Comparison of ENCODE assay signal across 23 mouse cellular contexts in the genomic region with DNA sequence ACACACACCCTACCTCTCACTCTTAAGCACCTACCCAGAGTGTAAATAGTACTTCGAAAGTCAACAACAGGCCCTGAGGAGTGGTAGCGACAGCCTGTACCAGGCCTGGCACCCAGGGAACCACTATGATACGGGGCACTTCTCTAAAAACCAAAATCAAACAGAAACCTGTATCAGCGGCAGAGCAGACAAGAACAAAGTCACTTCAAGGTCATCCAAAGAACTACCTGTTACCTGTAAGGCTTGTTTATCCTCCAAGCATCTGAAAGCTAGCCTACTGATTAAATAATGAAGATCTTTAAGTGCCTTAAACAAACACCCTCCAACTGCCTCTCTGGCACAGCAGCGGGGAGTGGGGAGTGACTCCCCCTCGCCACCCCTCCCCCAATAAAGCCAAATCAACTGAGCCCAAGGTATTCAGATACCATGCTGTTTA.
DNase-seq lines count a peak whose midpoint lies in the region; ATAC-seq and TF ChIP-seq lines count a peak whose summit lies in the region.
"Had no signal": no experiment of that assay in that cellular context is flagged by ENCODE, and none has a peak within 500 bp of the region (broad histone marks: within the 10 kb centered on the region; RNA-seq: fewer than 3 reads in every experiment).

No protein-coding gene starts in this region.

- H3K9me3 ChIP-seq in limb, embryonic 15.5 days: no peaks in the 10 kb centered on the region
- H3K9me3 ChIP-seq in limb, embryonic 10.5 days (replicated peaks): no peaks in the 10 kb centered on the region
- no peaks in the 10 kb centered on the region for H3K9me3 ChIP-seq in lung, embryonic 15.5 days
- H3K9me3 ChIP-seq in stomach, postnatal 0 days (ENCODE audit: control insufficient read depth, low read length): no peaks in the 10 kb centered on the region
- H3K9me3 ChIP-seq: embryonic facial prominence, embryonic 12.5 days; hindbrain, embryonic 10.5 days; limb, embryonic 13.5 days had no signal

- no peaks in the 10 kb centered on the region for H3K27me3 ChIP-seq in limb, embryonic 15.5 days
- H3K27me3 ChIP-seq in limb, embryonic 10.5 days (ENCODE audit: low read depth, poor library complexity, severe bottlenecking): peaks cover 9% of the 10 kb centered on the region; the same call in 1 of the 2 replicates
- no peaks in the 10 kb centered on the region for H3K27me3 ChIP-seq in lung, embryonic 15.5 days
- H3K27me3 ChIP-seq in stomach, postnatal 0 days (ENCODE audit: control insufficient read depth, insufficient read depth, low read length): no peaks in the 10 kb centered on the region
- H3K27me3 ChIP-seq: CH12.LX; limb, embryonic 13.5 days had no signal

- no peak overlapping the region for H3K27ac ChIP-seq in limb, embryonic 15.5 days
- no peak overlapping the region for H3K27ac ChIP-seq in limb, embryonic 10.5 days
- peak overlapping the region; percentile 94 for H3K27ac ChIP-seq in lung, embryonic 15.5 days
- H3K27ac ChIP-seq in stomach, postnatal 0 days (replicated peaks): peak overlapping the region; percentile 70
- H3K27ac ChIP-seq: embryonic facial prominence, embryonic 12.5 days; liver, embryonic 14.5 days had no signal

- H3K9ac ChIP-seq in limb, embryonic 15.5 days: no peak overlapping the region
- no peak overlapping the region for H3K9ac ChIP-seq in lung, embryonic 15.5 days
- no peak overlapping the region for H3K9ac ChIP-seq in stomach, postnatal 0 days (ENCODE audit: low read length)
- H3K9ac ChIP-seq: embryonic facial prominence, embryonic 12.5 days; forebrain, postnatal 0 days; limb, embryonic 13.5 days; liver, embryonic 14.5 days had no signal

- peaks cover 33% of the 10 kb centered on the region for H3K4me1 ChIP-seq in limb, embryonic 15.5 days
- peaks cover 67% of the 10 kb centered on the region for H3K4me1 ChIP-seq in limb, embryonic 10.5 days
- H3K4me1 ChIP-seq in lung, embryonic 15.5 days: peaks cover 46% of the 10 kb centered on the region
- peaks cover 5% of the 10 kb centered on the region; the same call in 1 of the 2 replicates for H3K4me1 ChIP-seq in stomach, postnatal 0 days (replicated peaks; ENCODE audit: control insufficient read depth, insufficient read depth)

- H3K36me3 ChIP-seq in limb, embryonic 15.5 days: no peaks in the 10 kb centered on the region
- peaks cover 49% of the 10 kb centered on the region for H3K36me3 ChIP-seq in limb, embryonic 10.5 days
- H3K36me3 ChIP-seq in lung, embryonic 15.5 days: no peaks in the 10 kb centered on the region
- no peaks in the 10 kb centered on the region for H3K36me3 ChIP-seq in stomach, postnatal 0 days (ENCODE audit: control insufficient read depth, insufficient read depth, low read length)
- H3K36me3 ChIP-seq: embryonic facial prominence, embryonic 12.5 days; hindbrain, embryonic 10.5 days had no signal

- 85% methylated on average over 6 of the region's 6 CpGs for WGBS in limb, embryonic 15.5 days
- 89% methylated on average over 6 of the region's 6 CpGs for WGBS in limb, embryonic 10.5 days
- WGBS in lung, embryonic 15.5 days: 64% methylated on average over 6 of the region's 6 CpGs
- 62% methylated on average over 6 of the region's 6 CpGs for WGBS in stomach, postnatal 0 days

- intact Hi-C loops in gastrocnemius, postnatal 14 days (cut with DNase I; ENCODE audit: low total_unique reads): no loop called here

- 0 out of 2 replicates have a peak, but pooled peaks have one; percentile 22 for ATAC-seq in limb, embryonic 15.5 days (ENCODE audit: insufficient number of reproducible peaks, low FRiP score, low TSS enrichment, low read depth)
- peak; percentile 73; the same call in 1 of the 2 replicates for ATAC-seq in lung, embryonic 15.5 days (ENCODE audit: borderline replicate concordance, extremely low read depth, low FRiP score, low TSS enrichment)
- peak; percentile 93 for ATAC-seq in stomach, postnatal 0 days (ENCODE audit: low FRiP score, low TSS enrichment)
- ATAC-seq: forebrain, postnatal 0 days had no signal

- no peak overlapping the region for H3K4me3 ChIP-seq in limb, embryonic 15.5 days
- H3K4me3 ChIP-seq in limb, embryonic 10.5 days: no peak overlapping the region
- H3K4me3 ChIP-seq in lung, embryonic 15.5 days: no peak overlapping the region
- H3K4me3 ChIP-seq in stomach, postnatal 0 days (ENCODE audit: low read depth, low read length): no peak overlapping the region
- H3K4me3 ChIP-seq: embryonic facial prominence, embryonic 12.5 days; hindbrain, embryonic 10.5 days; layer of hippocampus, adult 2 months; limb, embryonic 13.5 days had no signal

- no peak overlapping the region for H3K4me2 ChIP-seq in limb, embryonic 15.5 days
- no peak overlapping the region; the same call in 1 of the 2 replicates for H3K4me2 ChIP-seq in lung, embryonic 15.5 days
- H3K4me2 ChIP-seq in stomach, postnatal 0 days (replicated peaks; ENCODE audit: low read depth): no peak overlapping the region
- H3K4me2 ChIP-seq: embryonic facial prominence, embryonic 12.5 days; limb, embryonic 13.5 days had no signal

- no peak for DNase-seq in limb, embryonic 10.5 days (ENCODE audit: low spot score)
- DNase-seq in lung, postnatal 25 days (ENCODE audit: low spot score): peak; percentile 79
- peak; percentile 71 for DNase-seq in stomach, postnatal 0 days (ENCODE audit: low spot score)
- DNase-seq in c-Kit-positive CD71-positive TER-119-positive erythroid progenitor cells, embryonic 14.5 days (ENCODE audit: low spot score): no peak
- no peak for DNase-seq in gastrocnemius, postnatal 14 days
- DNase-seq: adrenal gland, adult 2 months; B cell, adult 2 months; cerebellum, adult 18-20 months; cerebellum, postnatal 14 days; forebrain, postnatal 0 days; kidney, adult 8-10 months; kidney, postnatal 25 days; layer of hippocampus, postnatal 36 days; midbrain, embryonic 14.5 days; thymus, postnatal 36 days had no signal

- no peak for TF ChIP-seq CTCF in stomach, postnatal 0 days (IDR thresholded peaks at IDR 0.05; ENCODE audit: low read depth)

- no peak for TF ChIP-seq EP300 in stomach, postnatal 0 days (optimal IDR thresholded peaks at IDR 0.05)

Comparison
In these comparisons a context has a peak if more than half of its experiments do, and no peak if none do; other contexts are left out.
1. ATAC-seq: peak in every context shown above with its lines; median percentile 93 in stomach, postnatal 0 days; 73 in lung, embryonic 15.5 days; 22 in limb, embryonic 15.5 days.
2. H3K27ac ChIP-seq: peak in lung, embryonic 15.5 days (single experiment) and stomach, postnatal 0 days (single experiment); none in limb, embryonic 15.5 days (single experiment) and limb, embryonic 10.5 days (single experiment).
3. DNase-seq: peak in lung, postnatal 25 days (single experiment) and stomach, postnatal 0 days (single experiment); none in limb, embryonic 10.5 days (single experiment), c-Kit-positive CD71-positive TER-119-positive erythroid progenitor cells, embryonic 14.5 days (single experiment) and gastrocnemius, postnatal 14 days (single experiment).